Mouse (Mus musculus) midbrain, embryonic 15.5 days (tissue): ENCODE measurements around the gene Kdm1b. TPM values are rescaled to one million over a fixed set of nuclear protein-coding genes. Genes with fewer than 3 reads are reported as not detected.

Source experiments
- ATAC-seq: fragments of 200-750 bp; cut with Nextera tagmentation; replicated peaks from 2 replicates; pipeline ENCODE4 v1.8.0; 2017; ENCODE audit warnings: moderate TSS enrichment
- H3K27ac ChIP-seq: fragments of 300-500 bp; sonication (generic); 2 replicates; pipeline ENCODE4 v1.5.1; 2015; ENCODE audit warnings: mild to moderate bottlenecking, inconsistent platforms
- H3K27me3 ChIP-seq: fragments of 300-500 bp; sonication (generic); replicated peaks from 2 replicates; pipeline ENCODE4 v1.6.1; 2015; ENCODE audit warnings: inconsistent platforms
- H3K36me3 ChIP-seq: fragments of 300-500 bp; sonication (generic); replicated peaks from 2 replicates; pipeline ENCODE4 v1.6.1; 2015; ENCODE audit warnings: inconsistent platforms
- H3K4me1 ChIP-seq: fragments of 300-500 bp; sonication (generic); 2 replicates; pipeline ENCODE4 v1.6.1; 2015; ENCODE audit warnings: inconsistent platforms
- H3K4me2 ChIP-seq: fragments of 300-500 bp; sonication (generic); 2 replicates; pipeline ENCODE4 v1.6.1; 2015; ENCODE audit warnings: inconsistent platforms, mild to moderate bottlenecking, moderate library complexity
- H3K4me3 ChIP-seq: fragments of 300-500 bp; sonication (generic); 2 replicates; pipeline ENCODE4 v1.5.1; 2015; ENCODE audit warnings: mild to moderate bottlenecking, inconsistent platforms
- H3K9ac ChIP-seq: fragments of 300-500 bp; sonication (generic); 2 replicates; pipeline ENCODE4 v1.6.1; 2015; ENCODE audit warnings: mild to moderate bottlenecking, inconsistent platforms
- H3K9me3 ChIP-seq: fragments of 300-500 bp; sonication (generic); 2 replicates; pipeline ENCODE4 v1.6.1; 2016; ENCODE audit warnings: inconsistent platforms
- WGBS: fragments of 180-500 bp; shearing (Covaris S2); methylation state at CpG from one replicate; pipeline ENCODE4 v1.1.7; 2015; ENCODE audit warnings: mixed read lengths; 5-methylcytosine and 5-hydroxymethylcytosine counted together
- polyA plus RNA-seq: library from polyadenylated mRNA; unstranded; fragments of >200 nt; fragmentation: Nextera tagmentation; extraction: Ambion mirVana; gene quantifications from 2 replicates; pipeline ENCODE4 v1.2.1, GENCODE M21; 2015

Gene Kdm1b
- 19.8 and 21.8 TPM in 2 replicates for polyA plus RNA-seq

GRCm38 (mm10) chr13:47043030-47043680 lies at the start of gene Kdm1b:
Gene Kdm1b, plus strand, starts transcription at chr13:47043499.
- peak within 1 kb of the TSS; percentile 86 for H3K27ac ChIP-seq
- H3K9me3 ChIP-seq, result no peaks in the 10 kb centered on the region
- peaks cover 28% of the 10 kb centered on the region for H3K4me1 ChIP-seq
- H3K4me2 ChIP-seq, result peak within 1 kb of the TSS; percentile 77
- peak within 1 kb of the TSS; percentile 90 for H3K4me3 ChIP-seq
- peak; percentile 95 for ATAC-seq
- 1% methylated on average over 48 of the region's 48 CpGs for WGBS
- H3K36me3 ChIP-seq, result 0 out of 2 replicates have a peak, but pooled peaks cover 3% of the 10 kb centered on the region
- peak within 1 kb of the TSS; percentile 76 for H3K9ac ChIP-seq
- no peaks in the 10 kb centered on the region for H3K27me3 ChIP-seq

- WGBS, result 58% methylated on average over 4 of the region's 4 CpGs
- ATAC-seq, result no peak
Observed at GRCm38 (mm10) chr13:46997355-46997754, 45.9 kb upstream of the Kdm1b start.

GRCm38 (mm10) chr13:46999498-46999897 lies 43.8 kb upstream of the Kdm1b start:
- Histone ChIP-seq H3K27ac (no peak overlapping the region), H3K4me3 (no peak overlapping the region), H3K9me3 (no peaks in the 10 kb centered on the region), H3K27me3 (no peaks in the 10 kb centered on the region), H3K36me3 (no peaks in the 10 kb centered on the region), H3K9ac (no peak overlapping the region), H3K4me2 (no peak overlapping the region), H3K4me1 (no peaks in the 10 kb centered on the region)
- ATAC-seq, result no peak
- 68% methylated on average over 5 of the region's 5 CpGs for WGBS

More at GRCm38 (mm10) chr13:46997355-46997754, 45.9 kb upstream of the Kdm1b start:
- H3K9ac ChIP-seq, result no peak overlapping the region
- H3K9me3 ChIP-seq, result no peaks in the 10 kb centered on the region
- H3K27ac ChIP-seq, result no peak overlapping the region
- H3K36me3 ChIP-seq, result no peaks in the 10 kb centered on the region
- H3K4me1 ChIP-seq, result no peaks in the 10 kb centered on the region
- no peak overlapping the region for H3K4me3 ChIP-seq
- no peaks in the 10 kb centered on the region for H3K27me3 ChIP-seq
- no peak overlapping the region for H3K4me2 ChIP-seq

GRCm38 (mm10) chr13:47001590-47001989 lies 41.7 kb upstream of the Kdm1b start:
- WGBS, result 94% methylated on average over 4 of the region's 4 CpGs
- no peak overlapping the region for H3K9ac ChIP-seq
- no peaks in the 10 kb centered on the region for H3K4me1 ChIP-seq
- no peaks in the 10 kb centered on the region for H3K9me3 ChIP-seq
- no peaks in the 10 kb centered on the region for H3K27me3 ChIP-seq
- no peak overlapping the region for H3K4me2 ChIP-seq
- H3K27ac ChIP-seq, result no peak overlapping the region
- H3K4me3 ChIP-seq, result no peak overlapping the region
- no peak for ATAC-seq
- no peaks in the 10 kb centered on the region for H3K36me3 ChIP-seq

- peak; percentile 2; the same call in 1 of the 2 replicates for ATAC-seq
- H3K27ac ChIP-seq, result no peak overlapping the region
- H3K4me3 ChIP-seq, result peak overlapping the region; percentile 73
- H3K27me3 ChIP-seq, result no peaks in the 10 kb centered on the region
- WGBS, result 63% methylated on average over 10 of the region's 10 CpGs
- H3K36me3 ChIP-seq, result 0 out of 2 replicates have a peak, but pooled peaks cover 3% of the 10 kb centered on the region
- peak overlapping the region; percentile 56; the same call in 1 of the 2 replicates for H3K9ac ChIP-seq
- H3K4me2 ChIP-seq, result peak overlapping the region; percentile 100
- H3K9me3 ChIP-seq, result peaks cover 20% of the 10 kb centered on the region
- H3K4me1 ChIP-seq, result peaks cover 13% of the 10 kb centered on the region
Observed at GRCm38 (mm10) chr13:47013740-47014139, 29.6 kb upstream of the Kdm1b start.

- H3K27ac ChIP-seq, result no peak within 1 kb of the TSS
- peak; percentile 94 for ATAC-seq
- H3K9ac ChIP-seq, result peak within 1 kb of the TSS; percentile 56
- 2% methylated on average over 67 of the region's 73 CpGs for WGBS
- peaks cover 17% of the 10 kb centered on the region for H3K9me3 ChIP-seq
- H3K4me2 ChIP-seq, result peak within 1 kb of the TSS; percentile 100
- 0 out of 2 replicates have a peak, but pooled peaks cover 3% of the 10 kb centered on the region for H3K36me3 ChIP-seq
- H3K4me1 ChIP-seq, result peaks cover 13% of the 10 kb centered on the region
- H3K4me3 ChIP-seq, result peak within 1 kb of the TSS; percentile 73
- no peaks in the 10 kb centered on the region for H3K27me3 ChIP-seq
Observed at GRCm38 (mm10) chr13:47014334-47015194, 28.7 kb upstream of the Kdm1b start, which contains the start of gene Nhlrc1. Gene Nhlrc1, minus strand, starts transcription at chr13:47014850.

GRCm38 (mm10) chr13:47015195-47015501 lies 28.2 kb upstream of the Kdm1b start:
- Histone ChIP-seq H3K9me3 (peaks cover 13% of the 10 kb centered on the region), H3K27me3 (no peaks in the 10 kb centered on the region), H3K36me3 (0 out of 2 replicates have a peak, but pooled peaks cover 3% of the 10 kb centered on the region), H3K9ac (peak overlapping the region; percentile 56; the same call in 1 of the 2 replicates), H3K4me2 (peak overlapping the region; percentile 100), H3K4me1 (peaks cover 13% of the 10 kb centered on the region), H3K27ac (no peak overlapping the region), H3K4me3 (peak overlapping the region; percentile 73)
- WGBS, result 84% methylated on average over 5 of the region's 5 CpGs
- ATAC-seq, result peak; percentile 22; the same call in 1 of the 2 replicates

GRCm38 (mm10) chr13:47017259-47017658 lies 26.0 kb upstream of the Kdm1b start:
- WGBS, result 42% methylated on average over 5 of the region's 5 CpGs
- Histone ChIP-seq H3K9ac (no peak overlapping the region), H3K4me1 (peaks cover 13% of the 10 kb centered on the region), H3K4me3 (no peak overlapping the region), H3K4me2 (no peak overlapping the region), H3K9me3 (no peaks in the 10 kb centered on the region), H3K27me3 (no peaks in the 10 kb centered on the region), H3K36me3 (no peaks in the 10 kb centered on the region), H3K27ac (no peak overlapping the region)
- ATAC-seq, result no peak

GRCm38 (mm10) chr13:47019774-47020173 lies 23.5 kb upstream of the Kdm1b start:
- Histone ChIP-seq H3K9ac (no peak overlapping the region), H3K36me3 (no peaks in the 10 kb centered on the region), H3K27ac (no peak overlapping the region), H3K27me3 (no peaks in the 10 kb centered on the region), H3K4me1 (0 out of 2 replicates have a peak, but pooled peaks cover 4% of the 10 kb centered on the region), H3K9me3 (no peaks in the 10 kb centered on the region), H3K4me2 (no peak overlapping the region), H3K4me3 (no peak overlapping the region)
- no peak for ATAC-seq
- 88% methylated on average over 7 of the region's 7 CpGs for WGBS

GRCm38 (mm10) chr13:47020798-47021197 lies 22.5 kb upstream of the Kdm1b start:
- no peaks in the 10 kb centered on the region for H3K4me1 ChIP-seq
- no peaks in the 10 kb centered on the region for H3K36me3 ChIP-seq
- H3K27ac ChIP-seq, result no peak overlapping the region
- 78% methylated on average over 7 of the region's 7 CpGs for WGBS
- H3K9me3 ChIP-seq, result no peaks in the 10 kb centered on the region
- no peak for ATAC-seq
- H3K27me3 ChIP-seq, result no peaks in the 10 kb centered on the region
- H3K9ac ChIP-seq, result no peak overlapping the region
- H3K4me3 ChIP-seq, result no peak overlapping the region
- no peak overlapping the region for H3K4me2 ChIP-seq

- no peak overlapping the region for H3K4me3 ChIP-seq
- no peak overlapping the region for H3K9ac ChIP-seq
- H3K9me3 ChIP-seq, result no peaks in the 10 kb centered on the region
- no peaks in the 10 kb centered on the region; the same call in 1 of the 2 replicates for H3K36me3 ChIP-seq
- H3K27me3 ChIP-seq, result no peaks in the 10 kb centered on the region
- no peaks in the 10 kb centered on the region for H3K4me1 ChIP-seq
- ATAC-seq, result no peak
- H3K27ac ChIP-seq, result no peak overlapping the region
- no peak overlapping the region for H3K4me2 ChIP-seq
- WGBS, result 90% methylated on average over 17 of the region's 17 CpGs
Observed at GRCm38 (mm10) chr13:47030376-47031107, 12.8 kb upstream of the Kdm1b start.

GRCm38 (mm10) chr13:47033602-47034001 lies 9.7 kb upstream of the Kdm1b start:
- Histone ChIP-seq H3K4me2 (no peak overlapping the region), H3K9ac (no peak overlapping the region), H3K4me3 (no peak overlapping the region), H3K4me1 (no peaks in the 10 kb centered on the region), H3K27me3 (no peaks in the 10 kb centered on the region), H3K36me3 (no peaks in the 10 kb centered on the region; the same call in 1 of the 2 replicates), H3K27ac (no peak overlapping the region), H3K9me3 (no peaks in the 10 kb centered on the region)
- ATAC-seq, result no peak
- 82% methylated on average over 4 of the region's 4 CpGs for WGBS
